Mouse (Mus musculus): ENCODE data around the gene Stox2.

DNA sequence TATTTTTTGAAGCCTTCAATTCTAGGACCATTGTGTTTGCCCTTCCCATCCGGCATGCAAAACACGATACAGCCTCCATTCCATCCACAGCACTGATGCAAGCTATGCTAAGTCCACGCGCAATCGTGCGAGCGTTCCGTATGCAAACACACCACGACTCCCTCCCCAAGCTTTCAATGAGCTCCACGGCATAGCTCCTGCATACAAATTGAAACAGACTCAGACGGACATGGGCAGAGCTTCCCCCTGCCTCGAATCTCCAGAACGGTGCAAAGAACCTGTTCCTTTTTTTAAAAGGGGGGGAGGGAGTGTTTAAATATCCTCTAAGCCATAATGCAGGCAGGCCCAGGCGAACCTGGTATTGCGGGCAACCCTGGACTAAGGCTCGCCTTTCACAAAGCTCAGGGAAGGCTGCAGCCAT is 159.0 kb downstream of the Stox2 start:
- no peak for TF ChIP-seq POLR2A (IDR thresholded peaks at IDR 0.05; ENCODE audit: insufficient read depth, low read depth, low read length)
- no peak for TF ChIP-seq CTCF (IDR thresholded peaks at IDR 0.05; ENCODE audit: insufficient read depth, low read depth, low read length)
